Mouse (Mus musculus): ENCODE data around the gene Vmn1r148. TPM values are rescaled to one million over a fixed set of nuclear protein-coding genes. Genes with fewer than 3 reads are reported as not detected.

Gene Vmn1r148
- polyA plus RNA-seq (2012; rRNA removed; ENCODE audit: low replicate concordance): not detected in 2 replicates

GRCm38 (mm10) chr7:22413283-22413682 lies at the start of gene Vmn1r148:
Vmn1r148 (plus strand) TSS chr7:22413583.

GRCm38 (mm10) chr7:22370939-22371338 lies 42.4 kb upstream of the Vmn1r148 start, which contains the start of gene Gm8660:
Gm8660 (minus strand) TSS chr7:22371039.

GRCm38 (mm10) chr7:22438129-22438528 lies 24.7 kb downstream of the Vmn1r148 start, which contains the start of gene Vmn1r149:
Vmn1r149 (minus strand) TSS chr7:22438229.

GRCm38 (mm10) chr7:22463975-22464374 lies 50.6 kb downstream of the Vmn1r148 start, which contains the start of gene Gm10665:
Gm10665 (minus strand) TSS chr7:22464075.

Other genes with a start within 250 kb of the Vmn1r148 start
- not detected in 2 replicates for gene Vmn1r142, start 249.5 kb upstream of the Vmn1r148 start, polyA plus RNA-seq (2012; rRNA removed; ENCODE audit: low replicate concordance)
- gene Vmn1r143, start 224.2 kb upstream of the Vmn1r148 start, polyA plus RNA-seq (2012; rRNA removed; ENCODE audit: low replicate concordance): not detected in 2 replicates
- not detected in 2 replicates for gene Gm8653, start 212.3 kb upstream of the Vmn1r148 start, polyA plus RNA-seq (2012; rRNA removed; ENCODE audit: low replicate concordance)
- gene Gm8453, start 184.1 kb upstream of the Vmn1r148 start, polyA plus RNA-seq (2012; rRNA removed; ENCODE audit: low replicate concordance): not detected in 2 replicates
- gene Gm4187, start 83.9 kb upstream of the Vmn1r148 start, polyA plus RNA-seq (2012; rRNA removed; ENCODE audit: low replicate concordance): not detected in 2 replicates
- gene Gm8660, start 42.5 kb upstream of the Vmn1r148 start, polyA plus RNA-seq (2012; rRNA removed; ENCODE audit: low replicate concordance): not detected in 2 replicates
- gene Vmn1r149, start 24.6 kb downstream of the Vmn1r148 start, polyA plus RNA-seq (2012; rRNA removed; ENCODE audit: low replicate concordance): not detected in 2 replicates
- gene Gm10665, start 50.5 kb downstream of the Vmn1r148 start, polyA plus RNA-seq (2012; rRNA removed; ENCODE audit: low replicate concordance): not detected in 2 replicates
- gene Vmn1r151, start 86.1 kb downstream of the Vmn1r148 start, polyA plus RNA-seq (2012; rRNA removed; ENCODE audit: low replicate concordance): not detected in 2 replicates
- gene Vmn1r152, start 109.4 kb downstream of the Vmn1r148 start, polyA plus RNA-seq (2012; rRNA removed; ENCODE audit: low replicate concordance): not detected in 2 replicates
- not detected in 2 replicates for gene Gm8677, start 121.3 kb downstream of the Vmn1r148 start, polyA plus RNA-seq (2012; rRNA removed; ENCODE audit: low replicate concordance)
- gene Gm4201, start 151.8 kb downstream of the Vmn1r148 start, polyA plus RNA-seq (2012; rRNA removed; ENCODE audit: low replicate concordance): not detected in 2 replicates
- not detected in 2 replicates for gene Gm4565, start 174.5 kb downstream of the Vmn1r148 start, polyA plus RNA-seq (2012; rRNA removed; ENCODE audit: low replicate concordance)
- gene Vmn1r155, start 244.4 kb downstream of the Vmn1r148 start, polyA plus RNA-seq (2012; rRNA removed; ENCODE audit: low replicate concordance): not detected in 2 replicates

Measured in duodenum, adult 2 months (tissue).